ENCODE assay signal across 10 mouse cellular contexts in the genomic region with DNA sequence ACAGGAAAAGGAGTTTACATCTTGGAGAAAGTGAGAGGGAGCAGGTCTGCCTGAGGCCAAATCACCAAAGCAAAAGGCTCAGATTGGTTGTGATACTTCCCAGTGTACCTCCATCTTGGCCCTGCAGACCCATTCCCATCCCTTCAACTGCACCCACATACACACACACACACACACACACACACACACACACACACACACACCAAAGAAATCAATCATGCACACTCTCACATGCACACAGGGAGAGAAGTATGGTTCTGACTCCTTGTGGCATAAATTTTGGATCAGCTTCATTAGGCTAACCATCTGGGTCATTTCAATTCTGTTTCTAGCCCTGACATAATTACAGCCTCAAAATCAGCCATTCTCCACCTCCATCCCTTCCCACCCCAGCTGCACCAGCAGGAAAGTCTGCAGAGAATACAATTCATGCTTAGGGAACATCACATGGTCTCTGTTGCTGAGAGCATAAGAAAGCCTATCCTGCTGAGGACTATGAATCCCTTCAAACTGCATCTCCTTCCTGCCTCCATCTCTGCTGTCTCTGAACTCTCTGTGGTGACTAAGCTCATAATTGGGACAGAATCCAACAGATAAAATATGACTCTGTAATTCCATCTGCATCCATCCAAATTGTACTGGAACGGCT.
DNase-seq lines count a peak whose midpoint lies in the region; ATAC-seq and TF ChIP-seq lines count a peak whose summit lies in the region.
"Had no signal": no experiment of that assay in that cellular context is flagged by ENCODE, and none has a peak within 500 bp of the region (broad histone marks: within the 10 kb centered on the region; RNA-seq: fewer than 3 reads in every experiment).

No protein-coding gene starts in this region.

- H3K4me1 ChIP-seq in heart, embryonic 16.5 days (ENCODE audit: control insufficient read depth, insufficient read depth, low read length), result no peaks in the 10 kb centered on the region
- no peaks in the 10 kb centered on the region for H3K4me1 ChIP-seq in heart, adult 2 months (ENCODE audit: control insufficient read depth, insufficient read depth, low read length)
- H3K4me1 ChIP-seq in midbrain, embryonic 13.5 days (replicated peaks), result peaks cover 22% of the 10 kb centered on the region
- H3K4me1 ChIP-seq in midbrain, embryonic 10.5 days, result peaks cover 30% of the 10 kb centered on the region
- no peaks in the 10 kb centered on the region for H3K4me1 ChIP-seq in forebrain, postnatal 0 days (ENCODE audit: insufficient read depth)
- H3K4me1 ChIP-seq in midbrain, embryonic 15.5 days, result peaks cover 7% of the 10 kb centered on the region; the same call in 1 of the 2 replicates
- H3K4me1 ChIP-seq: limb, embryonic 10.5 days had no signal

- H3K9ac ChIP-seq in heart, embryonic 16.5 days (ENCODE audit: low read length), result no peak overlapping the region
- H3K9ac ChIP-seq in heart, adult 2 months (ENCODE audit: low read depth, low read length), result no peak overlapping the region
- H3K9ac ChIP-seq in midbrain, embryonic 13.5 days (replicated peaks), result no peak overlapping the region
- no peak overlapping the region for H3K9ac ChIP-seq in forebrain, postnatal 0 days
- H3K9ac ChIP-seq in midbrain, embryonic 15.5 days, result no peak overlapping the region

- 0 out of 2 replicates have a peak, but pooled peaks have one; percentile 37 for ATAC-seq in heart, embryonic 16.5 days (replicated peaks; ENCODE audit: extremely low read depth, insufficient read depth, low FRiP score)
- peak; percentile 51 for ATAC-seq in midbrain, embryonic 13.5 days
- ATAC-seq in forebrain, postnatal 0 days, result peak; percentile 84
- ATAC-seq in midbrain, embryonic 15.5 days (replicated peaks), result peak; percentile 46; the same call in 1 of the 2 replicates
- ATAC-seq: lung, postnatal 0 days had no signal

- intact Hi-C loops in heart, adult 2 months (cut with DNase I), result no loop called here

- 53% methylated on average over 1 of the region's 1 CpGs for WGBS in heart, embryonic 16.5 days
- 44% methylated on average over 1 of the region's 1 CpGs for WGBS in heart, adult 2 months
- WGBS in midbrain, embryonic 13.5 days, result 62% methylated on average over 1 of the region's 1 CpGs
- WGBS in midbrain, embryonic 10.5 days, result 91% methylated on average over 1 of the region's 1 CpGs
- 34% methylated on average over 1 of the region's 1 CpGs for WGBS in forebrain, postnatal 0 days
- WGBS in midbrain, embryonic 15.5 days, result 45% methylated on average over 1 of the region's 1 CpGs

- TF ChIP-seq EP300 in heart, adult 2 months (IDR thresholded peaks at IDR 0.05; ENCODE audit: insufficient read depth, low read depth, low read length), result no peak

- no peaks in the 10 kb centered on the region for H3K9me3 ChIP-seq in heart, embryonic 16.5 days (replicated peaks; ENCODE audit: control insufficient read depth, low read length)
- no peaks in the 10 kb centered on the region for H3K9me3 ChIP-seq in midbrain, embryonic 13.5 days
- H3K9me3 ChIP-seq in midbrain, embryonic 10.5 days (replicated peaks), result no peaks in the 10 kb centered on the region
- H3K9me3 ChIP-seq in forebrain, postnatal 0 days (ENCODE audit: low read length), result no peaks in the 10 kb centered on the region
- H3K9me3 ChIP-seq in midbrain, embryonic 15.5 days, result no peaks in the 10 kb centered on the region
- H3K9me3 ChIP-seq: limb, embryonic 10.5 days had no signal

- no peak overlapping the region; the same call in 1 of the 2 replicates for H3K27ac ChIP-seq in heart, embryonic 16.5 days (ENCODE audit: low read length)
- H3K27ac ChIP-seq in heart, adult 2 months, result no peak overlapping the region
- H3K27ac ChIP-seq in midbrain, embryonic 13.5 days, result peak overlapping the region; percentile 21; the same call in 1 of the 2 replicates
- H3K27ac ChIP-seq in midbrain, embryonic 10.5 days (replicated peaks), result no peak overlapping the region
- H3K27ac ChIP-seq in forebrain, postnatal 0 days (ENCODE audit: low read depth, low read length), result no peak overlapping the region
- H3K27ac ChIP-seq in midbrain, embryonic 15.5 days, result no peak overlapping the region
- H3K27ac ChIP-seq: limb, embryonic 10.5 days had no signal

- DNase-seq in heart, adult 2 months, result no peak
- DNase-seq in midbrain, embryonic 10.5 days (ENCODE audit: low spot score), result no peak
- DNase-seq in forebrain, postnatal 0 days, result peak; percentile 38
- DNase-seq in lung, postnatal 4 days, result no peak
- DNase-seq: cerebellum, adult 9-10 months had no signal

- no peak overlapping the region for H3K4me2 ChIP-seq in heart, embryonic 16.5 days (ENCODE audit: low read depth, low read length)
- no peak overlapping the region for H3K4me2 ChIP-seq in midbrain, embryonic 13.5 days (replicated peaks)
- no peak overlapping the region for H3K4me2 ChIP-seq in forebrain, postnatal 0 days (ENCODE audit: low read depth)
- no peak overlapping the region for H3K4me2 ChIP-seq in midbrain, embryonic 15.5 days

- no peak overlapping the region for H3K4me3 ChIP-seq in heart, embryonic 16.5 days (ENCODE audit: low read length)
- H3K4me3 ChIP-seq in heart, adult 2 months, result no peak overlapping the region
- no peak overlapping the region for H3K4me3 ChIP-seq in midbrain, embryonic 13.5 days (replicated peaks)
- no peak overlapping the region for H3K4me3 ChIP-seq in midbrain, embryonic 10.5 days
- H3K4me3 ChIP-seq in forebrain, postnatal 0 days (ENCODE audit: low read depth, low read length), result no peak overlapping the region
- no peak overlapping the region for H3K4me3 ChIP-seq in midbrain, embryonic 15.5 days
- H3K4me3 ChIP-seq: limb, embryonic 10.5 days had no signal

- H3K27me3 ChIP-seq in heart, embryonic 16.5 days (ENCODE audit: control insufficient read depth, insufficient read depth, low read length), result no peaks in the 10 kb centered on the region
- H3K27me3 ChIP-seq in heart, adult 2 months (ENCODE audit: control insufficient read depth, insufficient read depth, low read length), result no peaks in the 10 kb centered on the region
- no peaks in the 10 kb centered on the region for H3K27me3 ChIP-seq in midbrain, embryonic 13.5 days
- no peaks in the 10 kb centered on the region for H3K27me3 ChIP-seq in midbrain, embryonic 10.5 days (ENCODE audit: low read depth, poor library complexity, severe bottlenecking)
- no peaks in the 10 kb centered on the region for H3K27me3 ChIP-seq in forebrain, postnatal 0 days (ENCODE audit: insufficient read depth, low read length)
- no peaks in the 10 kb centered on the region for H3K27me3 ChIP-seq in midbrain, embryonic 15.5 days (replicated peaks)

- TF ChIP-seq CTCF in heart, adult 2 months (IDR thresholded peaks at IDR 0.05), result no peak
- no peak for TF ChIP-seq CTCF in forebrain, postnatal 0 days (IDR thresholded peaks at IDR 0.05; ENCODE audit: low read depth)

- no peaks in the 10 kb centered on the region for H3K36me3 ChIP-seq in heart, embryonic 16.5 days (ENCODE audit: control insufficient read depth, insufficient read depth)
- H3K36me3 ChIP-seq in heart, adult 2 months (ENCODE audit: control insufficient read depth, insufficient read depth, low read length), result no peaks in the 10 kb centered on the region
- H3K36me3 ChIP-seq in midbrain, embryonic 13.5 days, result no peaks in the 10 kb centered on the region
- no peaks in the 10 kb centered on the region for H3K36me3 ChIP-seq in midbrain, embryonic 10.5 days
- no peaks in the 10 kb centered on the region for H3K36me3 ChIP-seq in forebrain, postnatal 0 days (ENCODE audit: insufficient read depth)
- no peaks in the 10 kb centered on the region for H3K36me3 ChIP-seq in midbrain, embryonic 15.5 days (replicated peaks)
- H3K36me3 ChIP-seq: limb, embryonic 10.5 days had no signal

- no peak for TF ChIP-seq POLR2A in heart, adult 2 months (IDR thresholded peaks at IDR 0.05; ENCODE audit: insufficient read depth, low read depth, low read length)

- H3K79me2 ChIP-seq in heart, adult 2 months (replicated peaks; ENCODE audit: control insufficient read depth, insufficient read depth, low read length), result no peaks in the 10 kb centered on the region
